Mouse (Mus musculus) midbrain, embryonic 15.5 days (tissue): ENCODE data around the gene Dtx3. TPM values are rescaled to one million over a fixed set of nuclear protein-coding genes. Genes with fewer than 3 reads are reported as not detected.

Experiments used
- ATAC-seq: fragments of 200-750 bp; cut with Nextera tagmentation; replicated peaks from 2 replicates; pipeline ENCODE4 v1.8.0; 2017; ENCODE audit warnings: moderate TSS enrichment
- H3K27ac ChIP-seq: fragments of 300-500 bp; sonication (generic); 2 replicates; pipeline ENCODE4 v1.5.1; 2015; ENCODE audit warnings: mild to moderate bottlenecking, inconsistent platforms
- H3K27me3 ChIP-seq: fragments of 300-500 bp; sonication (generic); replicated peaks from 2 replicates; pipeline ENCODE4 v1.6.1; 2015; ENCODE audit warnings: inconsistent platforms
- H3K36me3 ChIP-seq: fragments of 300-500 bp; sonication (generic); replicated peaks from 2 replicates; pipeline ENCODE4 v1.6.1; 2015; ENCODE audit warnings: inconsistent platforms
- H3K4me1 ChIP-seq: fragments of 300-500 bp; sonication (generic); 2 replicates; pipeline ENCODE4 v1.6.1; 2015; ENCODE audit warnings: inconsistent platforms
- H3K4me2 ChIP-seq: fragments of 300-500 bp; sonication (generic); 2 replicates; pipeline ENCODE4 v1.6.1; 2015; ENCODE audit warnings: inconsistent platforms, mild to moderate bottlenecking, moderate library complexity
- H3K4me3 ChIP-seq: fragments of 300-500 bp; sonication (generic); 2 replicates; pipeline ENCODE4 v1.5.1; 2015; ENCODE audit warnings: mild to moderate bottlenecking, inconsistent platforms
- H3K9ac ChIP-seq: fragments of 300-500 bp; sonication (generic); 2 replicates; pipeline ENCODE4 v1.6.1; 2015; ENCODE audit warnings: mild to moderate bottlenecking, inconsistent platforms
- H3K9me3 ChIP-seq: fragments of 300-500 bp; sonication (generic); 2 replicates; pipeline ENCODE4 v1.6.1; 2016; ENCODE audit warnings: inconsistent platforms
- WGBS: fragments of 180-500 bp; shearing (Covaris S2); methylation state at CpG from one replicate; pipeline ENCODE4 v1.1.7; 2015; ENCODE audit warnings: mixed read lengths; 5-methylcytosine and 5-hydroxymethylcytosine counted together
- polyA plus RNA-seq: library from polyadenylated mRNA; unstranded; fragments of >200 nt; fragmentation: Nextera tagmentation; extraction: Ambion mirVana; gene quantifications from 2 replicates; pipeline ENCODE4 v1.2.1, GENCODE M21; 2015

Dtx3 gene
- polyA plus RNA-seq, 1 experiment from 2014 or later, result 288 TPM

- H3K4me3 ChIP-seq, result peak within 1 kb of the TSS; percentile 6; the same call in 1 of the 2 replicates
- under 1% methylated on average over 34 of the region's 34 CpGs for WGBS
Observed at GRCm38 (mm10) chr10:127179871-127180694, 15.4 kb downstream of the Dtx3 start, which contains the start of gene Slc26a10. Gene Slc26a10 (minus strand): TSS chr10:127180645.

GRCm38 (mm10) chr10:127178286-127179027, 17.1 kb downstream of the Dtx3 start:
- 3% methylated on average over 41 of the region's 41 CpGs for WGBS
- 0 out of 2 replicates have a peak overlapping the region, but pooled peaks have one; percentile 10 for H3K9ac ChIP-seq
- H3K4me3 ChIP-seq, result peak overlapping the region; percentile 22
- H3K9me3 ChIP-seq, result no peaks in the 10 kb centered on the region
- H3K36me3 ChIP-seq, result no peaks in the 10 kb centered on the region
- peak overlapping the region; percentile 39 for H3K4me2 ChIP-seq
- peaks cover 58% of the 10 kb centered on the region for H3K27me3 ChIP-seq
- 0 out of 2 replicates have a peak, but pooled peaks have one; percentile 18 for ATAC-seq
- peaks cover 27% of the 10 kb centered on the region for H3K4me1 ChIP-seq
- no peak overlapping the region for H3K27ac ChIP-seq

More at GRCm38 (mm10) chr10:127179871-127180694, 15.4 kb downstream of the Dtx3 start, which contains the start of gene Slc26a10:
- H3K27ac ChIP-seq, result no peak within 1 kb of the TSS
- no peaks in the 10 kb centered on the region for H3K36me3 ChIP-seq
- H3K9ac ChIP-seq, result peak within 1 kb of the TSS; percentile 5; the same call in 1 of the 2 replicates
- peak within 1 kb of the TSS; percentile 41 for H3K4me2 ChIP-seq
- H3K27me3 ChIP-seq, result peaks cover 58% of the 10 kb centered on the region
- H3K9me3 ChIP-seq, result no peaks in the 10 kb centered on the region
- H3K4me1 ChIP-seq, result peaks cover 37% of the 10 kb centered on the region
- no peak for ATAC-seq

GRCm38 (mm10) chr10:127177719-127178118, 17.8 kb downstream of the Dtx3 start:
- Histone ChIP-seq H3K4me1 (peaks cover 24% of the 10 kb centered on the region), H3K27ac (no peak overlapping the region), H3K27me3 (peaks cover 61% of the 10 kb centered on the region), H3K9ac (no peak overlapping the region), H3K36me3 (no peaks in the 10 kb centered on the region), H3K9me3 (no peaks in the 10 kb centered on the region), H3K4me3 (peak overlapping the region; percentile 22), H3K4me2 (peak overlapping the region; percentile 39)
- ATAC-seq, result peak; percentile 51
- WGBS, result 1% methylated on average over 23 of the region's 23 CpGs

GRCm38 (mm10) chr10:127177235-127177634, 18.3 kb downstream of the Dtx3 start:
- no peak for ATAC-seq
- Histone ChIP-seq H3K4me1 (peaks cover 24% of the 10 kb centered on the region), H3K9me3 (no peaks in the 10 kb centered on the region), H3K4me3 (no peak overlapping the region), H3K9ac (no peak overlapping the region), H3K36me3 (no peaks in the 10 kb centered on the region), H3K27ac (no peak overlapping the region), H3K27me3 (peaks cover 63% of the 10 kb centered on the region), H3K4me2 (peak overlapping the region; percentile 39; the same call in 1 of the 2 replicates)
- WGBS, result 17% methylated on average over 9 of the region's 9 CpGs

- no peak overlapping the region for H3K4me2 ChIP-seq
- no peaks in the 10 kb centered on the region for H3K36me3 ChIP-seq
- WGBS, result 6% methylated on average over 7 of the region's 7 CpGs
- no peak overlapping the region for H3K27ac ChIP-seq
- no peak for ATAC-seq
- H3K27me3 ChIP-seq, result peaks cover 68% of the 10 kb centered on the region
- H3K9ac ChIP-seq, result no peak overlapping the region
- H3K9me3 ChIP-seq, result no peaks in the 10 kb centered on the region
- peaks cover 24% of the 10 kb centered on the region for H3K4me1 ChIP-seq
- no peak overlapping the region for H3K4me3 ChIP-seq
Observed at GRCm38 (mm10) chr10:127176756-127177155, 18.8 kb downstream of the Dtx3 start.

- Histone ChIP-seq H3K4me3 (no peak overlapping the region), H3K4me2 (no peak overlapping the region), H3K9ac (no peak overlapping the region), H3K36me3 (no peaks in the 10 kb centered on the region), H3K27me3 (peaks cover 70% of the 10 kb centered on the region), H3K4me1 (peaks cover 24% of the 10 kb centered on the region), H3K9me3 (no peaks in the 10 kb centered on the region), H3K27ac (no peak overlapping the region)
- 24% methylated on average over 3 of the region's 3 CpGs for WGBS
- no peak for ATAC-seq
Observed at GRCm38 (mm10) chr10:127176228-127176627, 19.3 kb downstream of the Dtx3 start.

GRCm38 (mm10) chr10:127174170-127174569, 21.4 kb downstream of the Dtx3 start:
- WGBS, result 92% methylated on average over 7 of the region's 7 CpGs
- no peak for ATAC-seq
- Histone ChIP-seq H3K4me1 (peaks cover 30% of the 10 kb centered on the region), H3K4me3 (no peak overlapping the region), H3K27ac (no peak overlapping the region), H3K9ac (no peak overlapping the region), H3K27me3 (peaks cover 60% of the 10 kb centered on the region), H3K36me3 (no peaks in the 10 kb centered on the region), H3K4me2 (no peak overlapping the region), H3K9me3 (no peaks in the 10 kb centered on the region)

- no peak overlapping the region for H3K27ac ChIP-seq
- peaks cover 60% of the 10 kb centered on the region for H3K27me3 ChIP-seq
- H3K4me3 ChIP-seq, result no peak overlapping the region
- no peaks in the 10 kb centered on the region for H3K36me3 ChIP-seq
- ATAC-seq, result no peak
- 86% methylated on average over 16 of the region's 16 CpGs for WGBS
- H3K4me1 ChIP-seq, result peaks cover 27% of the 10 kb centered on the region
- no peak overlapping the region for H3K9ac ChIP-seq
- no peaks in the 10 kb centered on the region for H3K9me3 ChIP-seq
- H3K4me2 ChIP-seq, result no peak overlapping the region
Observed at GRCm38 (mm10) chr10:127173148-127174065, 22.1 kb downstream of the Dtx3 start.

- whole genome bisulfite sequencing, result 88% methylated on average over 15 of the region's 15 CpGs
Observed at GRCm38 (mm10) chr10:127171631-127172200, 23.8 kb downstream of the Dtx3 start.

GRCm38 (mm10) chr10:127170837-127171272, 24.7 kb downstream of the Dtx3 start:
- no peaks in the 10 kb centered on the region for H3K36me3 ChIP-seq
- H3K9me3 ChIP-seq, result no peaks in the 10 kb centered on the region
- peak; percentile 34; the same call in 1 of the 2 replicates for ATAC-seq
- 1% methylated on average over 29 of the region's 29 CpGs for WGBS
- H3K27me3 ChIP-seq, result peaks cover 48% of the 10 kb centered on the region
- H3K4me3 ChIP-seq, result peak overlapping the region; percentile 16
- no peak overlapping the region for H3K27ac ChIP-seq
- no peak overlapping the region for H3K9ac ChIP-seq
- H3K4me1 ChIP-seq, result peaks cover 30% of the 10 kb centered on the region
- peak overlapping the region; percentile 37 for H3K4me2 ChIP-seq

More at GRCm38 (mm10) chr10:127171631-127172200, 23.8 kb downstream of the Dtx3 start:
- ATAC-seq, result no peak
- H3K9ac ChIP-seq, result no peak overlapping the region
- H3K4me1 ChIP-seq, result peaks cover 28% of the 10 kb centered on the region
- H3K27me3 ChIP-seq, result peaks cover 54% of the 10 kb centered on the region
- H3K9me3 ChIP-seq, result no peaks in the 10 kb centered on the region
- H3K4me3 ChIP-seq, result no peak overlapping the region
- H3K4me2 ChIP-seq, result no peak overlapping the region
- no peak overlapping the region for H3K27ac ChIP-seq
- no peaks in the 10 kb centered on the region for H3K36me3 ChIP-seq

- no peak overlapping the region for H3K9ac ChIP-seq
- peaks cover 40% of the 10 kb centered on the region for H3K27me3 ChIP-seq
- no peak for ATAC-seq
- H3K4me1 ChIP-seq, result peaks cover 30% of the 10 kb centered on the region
- H3K27ac ChIP-seq, result no peak overlapping the region
- H3K4me2 ChIP-seq, result peak overlapping the region; percentile 37; the same call in 1 of the 2 replicates
- H3K9me3 ChIP-seq, result no peaks in the 10 kb centered on the region
- no peak overlapping the region for H3K4me3 ChIP-seq
- H3K36me3 ChIP-seq, result no peaks in the 10 kb centered on the region
- WGBS, result 5% methylated on average over 22 of the region's 22 CpGs
Observed at GRCm38 (mm10) chr10:127170002-127170401, 25.5 kb downstream of the Dtx3 start.
